Mouse (Mus musculus): Measurements from ENCODE around the gene Wdr6. TPM values are rescaled to one million over a fixed set of nuclear protein-coding genes. Genes with fewer than 3 reads are reported as not detected.

Gene Wdr6
- polyA plus RNA-seq, 1 experiment from 2014 or later: 237 TPM

MicroRNAs encoded within 50 kb of the gene (microRNA counts, 519-probe panel; counts per million panel counts)
- 5,378 counts per million, percentile 55 among the panel's probes with 10 or more counts for microRNA mmu-miR-191
- microRNA mmu-miR-425: 4,972 counts per million, percentile 48 among the panel's probes with 10 or more counts

Small RNAs within 50 kb of the gene (microRNA-seq; reads per million reads assigned to microRNA genes)
- not detected for gene Gm24083
- not detected for gene Mir191
- gene Mir425: 1,901 reads per million, percentile 81 among the genes with 10 or more reads in this experiment

Other genes with a start within 250 kb of the Wdr6 start
- gene Gpx1, start 239.8 kb downstream of the Wdr6 start, polyA plus RNA-seq (2016; fragmentation: Nextera tagmentation; extraction: Ambion mirVana): 797 and 821 TPM in 2 replicates
- 117 and 118 TPM in 2 replicates for gene Usp4, start 230.9 kb downstream of the Wdr6 start, polyA plus RNA-seq (2016; fragmentation: Nextera tagmentation; extraction: Ambion mirVana)
- gene 1700102P08Rik, start 185.9 kb downstream of the Wdr6 start, polyA plus RNA-seq (2016; fragmentation: Nextera tagmentation; extraction: Ambion mirVana): 0.81 and 0.91 TPM in 2 replicates
- 2.1 and 2.4 TPM in 2 replicates for gene Ccdc36, start 150.3 kb downstream of the Wdr6 start, polyA plus RNA-seq (2016; fragmentation: Nextera tagmentation; extraction: Ambion mirVana)
- not detected in 2 replicates for gene BC048562, start 142.3 kb downstream of the Wdr6 start, polyA plus RNA-seq (2016; fragmentation: Nextera tagmentation; extraction: Ambion mirVana)
- 44.6 and 49.5 TPM in 2 replicates for gene Ccdc71, start 118.2 kb downstream of the Wdr6 start, polyA plus RNA-seq (2016; fragmentation: Nextera tagmentation; extraction: Ambion mirVana)
- gene Klhdc8b, start 117.2 kb downstream of the Wdr6 start, polyA plus RNA-seq (2016; fragmentation: Nextera tagmentation; extraction: Ambion mirVana): 33.0 and 36.0 TPM in 2 replicates
- 40.8 and 43.7 TPM in 2 replicates for gene Lamb2, start 99.0 kb downstream of the Wdr6 start, polyA plus RNA-seq (2016; fragmentation: Nextera tagmentation; extraction: Ambion mirVana)
- 99.3 and 99.7 TPM in 2 replicates for gene Usp19, start 88.1 kb downstream of the Wdr6 start, polyA plus RNA-seq (2016; fragmentation: Nextera tagmentation; extraction: Ambion mirVana)
- 106 and 112 TPM in 2 replicates for gene Qars, start 71.0 kb downstream of the Wdr6 start, polyA plus RNA-seq (2016; fragmentation: Nextera tagmentation; extraction: Ambion mirVana)
- gene Qrich1, start 61.9 kb downstream of the Wdr6 start, polyA plus RNA-seq (2016; fragmentation: Nextera tagmentation; extraction: Ambion mirVana): 156 and 159 TPM in 2 replicates
- gene Impdh2, start 18.5 kb downstream of the Wdr6 start, polyA plus RNA-seq (2016; fragmentation: Nextera tagmentation; extraction: Ambion mirVana): 201 and 213 TPM in 2 replicates
- gene Ndufaf3, start 11.3 kb downstream of the Wdr6 start, polyA plus RNA-seq (2016; fragmentation: Nextera tagmentation; extraction: Ambion mirVana): 50.6 and 53.8 TPM in 2 replicates
- gene Dalrd3, start 8.9 kb downstream of the Wdr6 start, polyA plus RNA-seq (2016; fragmentation: Nextera tagmentation; extraction: Ambion mirVana): 197 and 230 TPM in 2 replicates
- 11.6 and 11.7 TPM in 2 replicates for gene P4htm, start 18.9 kb upstream of the Wdr6 start, polyA plus RNA-seq (2016; fragmentation: Nextera tagmentation; extraction: Ambion mirVana)
- gene Arih2, start 70.6 kb upstream of the Wdr6 start, polyA plus RNA-seq (2016; fragmentation: Nextera tagmentation; extraction: Ambion mirVana): 54.6 and 61.3 TPM in 2 replicates
- gene Slc25a20, start 83.3 kb upstream of the Wdr6 start, polyA plus RNA-seq (2016; fragmentation: Nextera tagmentation; extraction: Ambion mirVana): 40.7 and 43.2 TPM in 2 replicates
- 34.8 and 35.5 TPM in 2 replicates for gene Prkar2a, start 110.6 kb upstream of the Wdr6 start, polyA plus RNA-seq (2016; fragmentation: Nextera tagmentation; extraction: Ambion mirVana)
- gene Ip6k2, start 205.1 kb upstream of the Wdr6 start, polyA plus RNA-seq (2016; fragmentation: Nextera tagmentation; extraction: Ambion mirVana): 144 and 146 TPM in 2 replicates
- gene Nckipsd, start 229.6 kb upstream of the Wdr6 start, polyA plus RNA-seq (2016; fragmentation: Nextera tagmentation; extraction: Ambion mirVana): 19.3 and 21.6 TPM in 2 replicates
- gene Celsr3, start 247.6 kb upstream of the Wdr6 start, polyA plus RNA-seq (2016; fragmentation: Nextera tagmentation; extraction: Ambion mirVana): 0.14 and 0.30 TPM in 2 replicates

Measured in limb, embryonic 12.5 days (tissue).